Mouse (Mus musculus) thymus, postnatal 10 days (tissue): ENCODE results near the gene Abca3.
A peak's percentile ranks its signal among the peaks of the same experiment; 100 is the strongest.
"Not testable (repeated sequence)": the region's sequence is repeated elsewhere in the genome, so short reads cannot be mapped to it uniquely, and the experiment has no call there.

Experiments
- DNase-seq, 2 experiments: peaks; one replicate each; pipeline ENCODE4 v3.0.0; 2021; ENCODE audit warnings: low spot score in 2 of 2

The Abca3 gene

GRCm38 (mm10) chr17:24383789-24384188 lies 32.0 kb downstream of the Abca3 start:
- no peak for DNase-seq

DNA sequence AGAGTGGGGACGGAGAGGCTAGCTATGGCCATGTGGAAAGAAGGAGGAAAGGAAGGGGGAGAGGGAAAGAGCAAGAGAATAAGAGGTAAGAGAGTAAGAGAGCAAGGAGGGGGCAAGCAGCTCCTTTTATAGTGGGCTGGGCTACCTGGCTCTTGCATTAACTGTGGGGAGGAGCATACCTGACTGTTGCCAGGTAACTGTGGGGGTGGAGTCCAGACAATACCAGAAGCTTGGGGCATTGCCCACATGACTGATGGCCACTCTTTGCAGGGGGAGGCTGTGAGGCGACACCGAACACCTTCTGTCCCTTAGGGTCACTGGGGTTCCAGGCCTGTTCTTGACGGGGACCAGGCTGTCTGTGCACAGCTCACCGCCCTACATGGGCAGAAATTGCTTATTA lies 37.0 kb downstream of the Abca3 start:
- no peak for DNase-seq

GRCm38 (mm10) chr17:24389865-24390264 lies 38.1 kb downstream of the Abca3 start:
- DNase-seq = peak in 1 of 2 experiments; percentile 24

DNA sequence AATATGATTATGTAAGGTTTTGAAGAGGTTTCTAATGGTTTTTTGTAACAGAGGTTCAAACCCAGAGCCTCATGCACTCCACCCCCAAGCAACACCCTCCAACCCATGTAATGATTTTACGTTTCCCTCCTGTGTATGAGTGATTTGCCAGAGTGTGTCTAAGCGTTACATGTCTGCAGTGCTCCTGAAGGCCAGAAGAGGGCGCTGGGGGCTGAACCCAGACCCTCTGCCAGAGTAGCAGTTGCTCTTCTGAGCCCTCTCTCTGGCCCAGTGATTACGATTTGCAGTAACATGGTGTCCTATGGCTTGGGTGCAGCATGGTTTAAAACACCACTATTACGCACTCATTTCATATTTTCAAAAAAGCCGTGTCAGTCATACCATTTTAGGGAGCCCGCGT lies 39.4 kb downstream of the Abca3 start:
- peak in 1 of 2 experiments; percentile 15 for DNase-seq

- no peak for DNase-seq
Observed at GRCm38 (mm10) chr17:24393527-24393926, 41.8 kb downstream of the Abca3 start.

DNA sequence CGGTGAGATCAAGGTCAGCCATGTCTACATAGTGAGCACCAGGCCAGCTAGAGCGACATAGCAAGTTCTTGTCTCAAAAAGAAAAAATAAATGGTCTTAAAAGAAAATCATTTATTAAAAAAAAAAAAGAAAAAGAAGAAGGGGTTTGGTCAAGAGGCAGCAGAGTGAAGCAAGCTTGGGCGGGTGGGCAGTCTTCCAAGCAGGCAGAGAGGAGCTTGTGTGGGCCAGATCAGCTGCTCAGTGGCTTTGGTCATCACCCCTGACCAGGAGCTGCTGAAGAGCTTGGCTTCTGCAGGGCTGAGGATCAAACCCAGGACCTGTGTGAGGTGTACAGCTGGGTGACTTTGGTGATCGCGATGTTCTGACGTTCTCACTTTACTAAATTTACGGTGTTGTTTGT lies 42.7 kb downstream of the Abca3 start:
- no peak for DNase-seq

DNA sequence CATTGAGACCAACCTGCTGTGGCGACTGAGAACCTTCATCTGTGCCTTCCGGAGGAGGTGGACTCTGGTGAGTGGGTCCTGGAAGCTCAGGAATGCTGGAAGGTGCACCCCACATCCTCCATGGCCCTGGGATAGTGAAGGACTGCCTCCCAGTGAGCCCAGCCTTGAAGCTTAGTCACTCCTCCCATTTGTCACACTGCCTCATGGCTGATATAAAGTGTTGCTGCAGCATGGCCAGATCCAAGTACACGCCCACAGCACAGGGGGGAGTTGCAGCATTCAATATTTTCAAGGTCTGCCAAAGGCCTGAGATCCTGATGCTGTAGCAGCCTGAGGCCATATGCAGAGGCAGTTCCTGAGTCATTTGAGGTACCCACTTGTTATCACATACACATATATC lies 50.6 kb downstream of the Abca3 start:
- DNase-seq = no peak

DNA sequence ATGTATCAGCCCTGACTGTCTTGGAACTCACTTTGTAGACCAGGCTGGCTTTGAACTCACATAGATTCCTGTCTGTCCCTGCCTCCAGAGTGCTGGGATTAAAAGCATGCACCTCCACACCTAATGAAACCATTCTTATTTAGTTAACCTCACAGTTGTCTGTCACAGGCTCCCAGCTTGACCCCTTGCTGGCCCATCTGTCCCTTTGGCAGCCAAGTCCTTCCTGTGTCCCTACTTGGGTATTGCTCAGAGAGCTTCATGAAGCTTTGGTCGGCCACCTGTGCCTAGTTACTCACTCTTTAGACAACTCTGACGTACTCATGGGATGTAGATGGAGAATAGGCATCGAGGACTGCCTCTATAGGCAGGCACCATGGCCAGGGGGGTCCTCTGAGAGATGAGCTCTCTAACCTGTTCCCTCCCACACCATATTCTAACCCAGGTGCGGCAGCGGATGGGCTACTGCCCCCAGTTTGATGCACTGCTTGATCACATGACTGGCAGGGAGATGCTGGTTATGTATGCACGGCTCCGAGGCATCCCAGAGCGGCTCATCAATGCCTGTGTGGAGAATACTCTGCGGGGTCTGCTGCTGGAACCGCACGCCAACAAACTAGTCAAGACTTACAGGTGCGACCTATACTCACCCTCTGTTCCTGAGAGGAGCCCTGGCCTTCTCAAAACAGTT lies 55.5 kb downstream of the Abca3 start:
- no peak for DNase-seq

- DNase-seq = peak; percentile 15 to 19
Observed at GRCm38 (mm10) chr17:24413557-24414211, 61.9 kb downstream of the Abca3 start.

DNA sequence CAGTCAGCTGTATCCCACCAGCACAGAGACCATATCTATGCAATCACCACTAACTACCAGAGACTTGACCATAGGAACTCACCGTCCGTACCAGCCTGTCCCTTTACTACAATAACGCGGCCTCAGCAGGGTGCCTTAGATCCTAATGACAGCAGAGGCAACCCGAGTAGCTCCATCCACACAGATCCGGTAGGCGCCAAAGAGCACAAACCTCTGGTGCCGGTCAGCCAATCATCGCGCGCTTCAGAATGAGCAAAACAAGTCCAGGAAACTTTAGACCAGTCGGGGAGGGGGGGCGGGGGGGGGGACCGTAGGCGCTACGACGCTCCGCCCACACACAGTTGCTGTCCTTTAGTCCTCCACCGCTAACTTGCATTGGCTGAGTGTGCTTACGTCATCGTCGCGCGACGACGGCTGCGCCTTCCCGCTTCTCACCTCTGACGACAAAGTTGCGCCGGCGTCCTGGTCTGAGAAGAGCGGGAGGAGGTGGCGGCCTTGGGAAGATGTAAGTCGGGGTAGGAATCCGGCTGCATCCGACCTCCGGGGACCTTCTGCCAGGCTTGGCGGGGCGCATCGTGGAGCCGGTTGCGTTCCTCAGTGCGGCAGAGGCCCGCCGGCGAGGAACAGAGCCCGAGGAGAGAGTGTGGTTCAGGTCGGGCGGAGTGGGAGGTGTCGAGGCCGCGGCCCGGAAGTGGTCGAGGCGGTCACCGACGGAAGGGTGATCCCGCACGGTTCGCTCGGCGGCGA lies 62.7 kb downstream of the Abca3 start, which contains the start of gene Rnps1:
Rnps1 (plus strand) TSS at position 336 of the 747 bp plus-strand sequence.
- peak; percentile 85 to 87 for DNase-seq

GRCm38 (mm10) chr17:24415011-24415410 lies 63.3 kb downstream of the Abca3 start:
- no peak for DNase-seq

DNA sequence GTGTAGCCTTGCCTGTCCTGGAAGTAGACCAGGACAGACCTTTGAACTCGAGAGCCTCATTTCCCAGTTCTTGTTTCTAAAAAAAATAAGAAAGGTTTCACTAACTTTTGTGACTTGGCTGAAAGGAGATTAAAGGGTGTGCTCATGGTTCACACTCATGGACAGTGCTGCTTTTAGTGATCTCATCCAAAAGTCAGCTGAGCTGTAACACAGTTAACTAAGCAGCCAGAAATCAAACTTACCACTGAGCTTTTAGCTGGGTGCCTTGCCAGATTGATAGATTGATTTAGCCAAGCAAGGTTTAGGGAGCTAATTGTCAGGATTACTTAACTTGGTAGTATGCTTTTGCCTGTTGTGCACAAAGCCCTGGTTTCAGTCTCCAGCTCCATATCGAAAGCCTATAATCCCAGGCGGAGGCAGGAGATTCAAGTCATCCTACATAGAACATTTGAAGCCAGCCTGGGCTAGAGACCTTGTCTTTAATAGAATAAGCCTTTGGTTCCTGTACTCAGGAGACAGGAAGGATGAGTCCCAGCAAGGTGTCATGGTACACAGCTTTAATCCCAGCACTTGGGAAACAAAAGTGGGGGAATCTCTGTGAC lies 64.4 kb downstream of the Abca3 start:
- DNase-seq = no peak

DNA sequence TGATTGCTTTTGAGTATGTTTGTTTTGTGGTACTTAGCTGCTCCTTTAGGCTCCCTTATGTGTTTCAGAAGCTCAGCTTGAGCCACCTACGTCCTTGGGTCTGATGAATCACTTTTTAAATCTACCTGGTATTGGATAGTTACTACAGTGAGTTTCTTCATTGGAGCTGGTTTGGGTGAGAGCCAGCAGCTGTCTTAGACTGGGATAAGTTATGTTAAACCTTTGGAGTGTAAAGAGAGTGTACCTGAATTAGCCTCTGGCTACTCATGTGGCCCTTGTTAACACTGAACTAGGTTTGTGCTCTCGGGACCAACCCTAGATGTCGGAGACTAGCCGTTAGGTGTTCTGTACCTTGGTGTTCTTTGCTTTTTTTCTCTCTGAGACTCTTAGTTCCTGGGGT lies 71.4 kb downstream of the Abca3 start:
- DNase-seq = no peak

DNA sequence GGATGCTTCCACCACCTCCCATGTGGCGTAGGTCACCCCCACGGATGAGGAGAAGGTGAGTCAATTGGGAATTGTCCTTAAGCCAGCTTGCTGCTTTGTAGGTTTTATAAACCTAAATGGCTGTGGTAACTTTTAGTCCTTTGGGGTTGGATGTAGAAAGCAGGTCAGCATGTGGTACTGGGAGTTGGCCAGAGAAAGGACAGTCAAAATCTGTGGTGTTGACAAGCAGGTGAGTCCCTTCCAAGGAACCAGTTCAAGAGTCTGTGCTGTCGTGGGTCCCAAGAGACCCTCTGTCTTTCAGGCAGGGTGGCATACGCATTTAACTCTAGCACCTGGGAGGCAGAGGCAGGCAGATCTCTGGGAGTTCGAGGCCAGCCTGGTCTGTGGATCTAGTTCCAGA lies 72.7 kb downstream of the Abca3 start:
- no peak for DNase-seq

DNA sequence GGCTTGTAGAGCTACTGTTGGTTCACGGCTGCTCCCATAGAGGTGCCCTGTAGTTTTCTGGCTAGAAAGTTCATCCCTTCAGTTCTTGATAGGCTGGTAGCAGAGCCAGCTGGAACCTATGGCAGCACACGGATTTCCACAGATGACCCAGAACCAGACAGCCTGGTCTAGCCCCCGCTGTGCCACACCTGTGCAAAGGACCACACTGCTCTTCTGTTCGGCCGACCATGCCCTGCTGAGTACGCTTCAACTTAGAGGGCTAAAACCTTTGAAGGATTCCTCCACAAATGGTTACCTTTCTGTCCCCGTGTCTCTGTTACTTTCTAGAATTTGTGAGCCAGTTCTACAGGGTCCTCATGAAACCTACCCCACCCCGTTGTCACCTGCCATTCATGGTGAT lies 73.6 kb downstream of the Abca3 start:
- DNase-seq = not testable (repeated sequence)

- DNase-seq = no peak
Observed at GRCm38 (mm10) chr17:24425905-24426304, 74.2 kb downstream of the Abca3 start.

DNA sequence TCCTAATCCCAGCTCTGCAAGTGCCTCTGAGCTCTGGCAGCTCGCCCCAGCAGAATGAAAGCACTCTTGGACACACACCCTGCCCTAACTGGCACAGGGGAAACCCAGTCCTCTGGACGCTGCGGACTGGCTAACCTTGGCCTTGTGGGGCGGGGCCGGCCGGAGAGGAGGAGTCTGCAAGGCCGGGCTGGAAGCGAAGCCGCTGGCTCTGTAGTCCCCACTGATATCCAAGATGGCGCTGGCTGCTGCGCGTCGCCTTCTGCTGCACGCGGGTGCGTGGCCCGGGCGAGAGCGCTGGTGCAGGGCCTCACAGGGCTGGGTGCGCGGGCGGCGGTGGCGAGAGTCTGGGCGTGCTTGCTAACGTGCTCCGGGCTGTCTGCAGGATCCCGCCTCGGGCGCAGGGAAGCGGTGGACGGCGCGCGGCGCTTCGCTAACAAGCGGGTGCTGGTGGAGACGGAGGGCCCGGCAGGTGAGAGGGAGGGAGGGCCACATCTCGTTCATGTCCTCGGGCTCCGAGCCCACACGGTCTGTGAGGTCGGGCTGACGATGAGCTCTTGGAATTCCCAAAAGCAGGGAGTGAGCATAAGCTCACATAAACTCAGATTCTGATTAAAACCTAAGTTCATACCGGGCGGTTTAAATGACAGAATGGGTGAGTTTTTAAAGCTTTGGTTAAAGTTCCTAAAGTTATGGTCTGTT lies 74.9 kb downstream of the Abca3 start, which contains the start of gene Eci1:
Eci1 (plus strand) TSS at position 171 of the 699 bp plus-strand sequence.
- peak; percentile 38 to 46 for DNase-seq

DNA sequence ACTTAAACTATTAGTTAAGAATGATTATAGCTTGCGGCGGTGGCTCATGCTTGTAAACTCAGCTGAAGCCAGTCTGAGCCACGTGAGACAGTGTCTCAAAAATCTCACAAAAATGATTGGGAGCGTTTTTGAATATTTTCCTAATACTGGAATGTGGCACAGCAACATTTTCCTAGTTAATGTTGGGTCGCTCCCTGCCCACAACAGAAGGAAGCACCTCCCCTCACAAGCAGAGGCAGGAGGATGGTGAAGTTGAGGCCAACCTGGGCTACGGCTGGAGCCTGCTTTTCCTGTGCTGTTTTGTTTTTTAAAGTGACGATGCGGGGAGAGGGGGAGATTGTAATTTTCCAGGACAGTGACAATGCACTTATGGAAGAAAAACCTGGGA lies 75.4 kb downstream of the Abca3 start:
- DNase-seq = no peak

DNA sequence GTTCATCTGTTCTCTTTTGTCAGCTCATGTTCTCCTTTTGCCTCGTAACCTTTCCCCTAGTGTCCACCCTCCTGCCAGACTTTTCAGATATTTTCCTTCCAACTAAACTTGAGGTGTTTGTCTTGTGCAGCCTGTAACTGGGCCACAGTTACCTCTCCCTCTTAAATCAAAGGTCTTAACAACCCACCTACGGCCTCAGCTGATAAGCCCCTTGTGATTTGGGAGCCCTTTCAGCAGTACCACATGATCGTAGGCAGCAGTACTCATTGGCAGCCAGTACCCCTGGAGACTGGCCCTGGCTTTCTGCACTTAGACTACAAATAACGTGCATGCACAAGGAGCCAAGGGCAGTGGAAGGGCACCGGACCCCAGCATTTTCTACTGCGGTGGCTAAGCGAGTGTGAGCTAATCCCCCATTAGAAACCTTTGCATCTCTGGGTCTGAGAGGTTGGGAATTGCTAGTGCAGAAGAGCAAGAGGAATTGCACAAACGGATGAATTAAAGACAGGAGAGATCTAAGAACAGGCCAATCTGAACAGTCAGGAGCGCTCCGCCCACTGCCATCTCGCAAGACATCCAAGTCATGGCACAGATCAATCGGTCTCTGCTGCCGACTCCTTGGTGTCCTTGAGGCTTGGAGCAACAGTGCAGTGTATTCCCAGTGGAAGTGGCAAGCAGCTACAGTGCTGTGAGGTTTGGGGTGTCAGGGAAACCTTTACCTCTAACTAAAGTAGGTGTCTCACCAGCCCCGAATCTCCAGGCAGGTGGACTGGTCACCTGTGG lies 77.6 kb downstream of the Abca3 start:
- DNase-seq = no peak

DNA sequence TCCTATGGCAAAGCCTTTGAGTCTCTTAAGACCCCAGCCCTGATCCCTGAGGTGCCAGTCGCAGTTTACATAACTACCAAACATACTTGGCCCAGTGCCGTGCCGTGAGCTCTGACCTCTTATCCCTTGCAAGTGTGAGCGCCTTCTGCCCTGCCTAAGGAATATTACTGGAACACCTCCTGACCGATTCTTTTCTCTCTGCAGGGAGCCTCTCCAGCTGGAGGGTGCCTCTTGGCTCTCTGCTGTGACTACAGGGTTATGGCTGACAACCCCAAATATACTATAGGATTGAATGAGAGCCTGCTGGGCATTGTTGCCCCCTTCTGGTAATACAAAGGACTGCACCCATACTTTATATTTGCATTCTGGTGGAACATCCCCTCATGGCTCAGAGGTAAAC lies 85.3 kb downstream of the Abca3 start:
- DNase-seq = peak in 1 of 2 experiments; percentile 48

GRCm38 (mm10) chr17:24440377-24440776 lies 88.6 kb downstream of the Abca3 start:
- no peak for DNase-seq
